In the genomic region with DNA sequence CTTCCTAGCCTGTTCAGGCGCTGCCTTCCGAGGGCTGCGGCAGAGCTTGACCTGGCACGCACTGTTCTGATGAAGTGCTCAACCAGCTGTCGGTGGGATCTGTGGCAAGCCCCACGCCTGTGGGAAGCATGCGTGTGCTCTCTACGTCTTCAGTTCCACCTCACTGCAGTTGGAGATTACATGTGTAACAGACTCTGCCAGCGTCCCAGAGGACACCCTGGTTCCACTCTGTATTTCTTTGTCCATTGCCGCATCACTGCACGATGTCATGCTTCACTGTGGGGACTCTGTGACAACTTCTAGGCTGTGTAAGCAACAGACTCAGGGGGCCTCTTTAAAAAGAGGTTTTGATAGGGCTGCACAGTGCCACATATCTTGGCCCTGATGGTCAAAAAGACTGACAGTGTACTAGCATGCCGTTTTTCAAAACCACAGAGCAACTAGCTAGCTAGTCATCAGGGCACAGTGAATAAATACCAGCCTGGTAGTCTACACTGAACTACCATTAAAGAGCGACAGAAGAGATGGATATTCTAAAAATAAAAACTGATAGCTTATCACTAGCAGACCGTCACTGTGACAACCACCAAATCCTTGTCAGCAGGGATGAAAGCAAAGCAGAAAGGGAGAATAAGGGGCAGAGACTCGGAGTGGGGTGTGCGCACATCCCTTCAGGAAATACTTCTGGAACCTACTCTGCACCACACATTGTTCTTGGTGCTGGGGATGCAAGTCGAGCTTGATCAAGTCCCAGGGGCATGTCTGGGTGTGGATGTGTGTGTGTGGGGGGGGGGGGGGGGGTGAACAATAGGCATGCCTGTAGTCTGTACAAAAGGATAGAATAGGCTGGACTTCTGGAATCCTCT, we compare ENCODE assay signal across 9 mouse cellular contexts. TPM values are rescaled to one million over a fixed set of nuclear protein-coding genes. Genes with fewer than 3 reads are reported as not detected.
A peak's percentile ranks its signal among the peaks of the same experiment; 100 is the strongest.
DNase-seq lines count a peak whose midpoint lies in the region.
"Had no signal": no experiment of that assay in that cellular context is flagged by ENCODE, and none has a peak within 500 bp of the region (broad histone marks: within the 10 kb centered on the region; RNA-seq: fewer than 3 reads in every experiment).

No protein-coding gene starts in this region.

- peak overlapping the region; percentile 25; the same call in 1 of the 2 replicates for H3K4me3 ChIP-seq in heart, embryonic 10.5 days
- no peak overlapping the region for H3K4me3 ChIP-seq in hindbrain, embryonic 10.5 days

- DNase-seq in heart, embryonic 10.5 days (ENCODE audit: low spot score), result no peak
- DNase-seq in heart, adult 18-20 months, result no peak
- DNase-seq in Muller cell, postnatal 12 days (ENCODE audit: inconsistent ontology term), result peak; percentile 21
- DNase-seq in hindbrain, embryonic 10.5 days (ENCODE audit: low spot score), result no peak
- peak; percentile 30 for DNase-seq in mesoderm, embryonic 11.5 days (ENCODE audit: low read depth, low spot score)
- DNase-seq in right cerebral cortex, postnatal 10 days (ENCODE audit: low spot score in 2 of 2), result no peak
- DNase-seq in layer of hippocampus, adult 8-10 months (ENCODE audit: low spot score in 2 of 2), result no peak
- no peak for DNase-seq in thymus, postnatal 14 days
- DNase-seq: cerebellum, postnatal 36 days had no signal

- peak overlapping the region; percentile 84 for H3K27ac ChIP-seq in heart, embryonic 10.5 days
- peak overlapping the region; percentile 81 for H3K27ac ChIP-seq in hindbrain, embryonic 10.5 days

- no peaks in the 10 kb centered on the region for H3K27me3 ChIP-seq in heart, embryonic 10.5 days (ENCODE audit: insufficient read depth, poor library complexity, severe bottlenecking)
- no peaks in the 10 kb centered on the region for H3K27me3 ChIP-seq in hindbrain, embryonic 10.5 days (ENCODE audit: insufficient read depth, poor library complexity, severe bottlenecking)

- peaks cover 26% of the 10 kb centered on the region for H3K36me3 ChIP-seq in heart, embryonic 10.5 days
- H3K36me3 ChIP-seq in hindbrain, embryonic 10.5 days, result peaks cover 75% of the 10 kb centered on the region

- H3K9me3 ChIP-seq in heart, embryonic 10.5 days, result no peaks in the 10 kb centered on the region
- 0 out of 2 replicates have a peak, but pooled peaks cover 4% of the 10 kb centered on the region for H3K9me3 ChIP-seq in hindbrain, embryonic 10.5 days

- WGBS in heart, embryonic 10.5 days, result 45% methylated on average over 17 of the region's 17 CpGs
- WGBS in hindbrain, embryonic 10.5 days, result 63% methylated on average over 17 of the region's 17 CpGs

- peaks cover 37% of the 10 kb centered on the region for H3K4me1 ChIP-seq in heart, embryonic 10.5 days
- H3K4me1 ChIP-seq in hindbrain, embryonic 10.5 days (replicated peaks), result peaks cover 40% of the 10 kb centered on the region

RNA-seq across cellular contexts. Expression of gene Katnal1, which starts 20.7 kb away (rescaled TPM):
- polyA plus RNA-seq in heart, embryonic 10.5 days (2016; fragmentation: Nextera tagmentation; extraction: Ambion mirVana), result 17.5 and 19.5 TPM in 2 replicates
- total RNA-seq in heart, adult 18-20 months (2021), result 10 to 100 TPM; 10.7 to 10.8 TPM
- polyA plus RNA-seq in hindbrain, embryonic 10.5 days (2016; fragmentation: Nextera tagmentation; extraction: Ambion mirVana), result 22.4 and 23.6 TPM in 2 replicates
- total RNA-seq in layer of hippocampus, adult 8-10 months (2022), result 10 to 100 TPM; 55.4 to 73.6 (median 64.1) TPM

Comparison
In these comparisons a context has a peak if more than half of its experiments do, and no peak if none do; other contexts are left out.
1. DNase-seq: peak in Muller cell, postnatal 12 days (single experiment) and mesoderm, embryonic 11.5 days (single experiment); none in heart, embryonic 10.5 days (single experiment), heart, adult 18-20 months (0 of 2), hindbrain, embryonic 10.5 days (single experiment), right cerebral cortex, postnatal 10 days (0 of 2), layer of hippocampus, adult 8-10 months (0 of 2) and thymus, postnatal 14 days (single experiment).
2. RNA of gene Katnal1, which starts 20.7 kb away (total RNA-seq): 55.4 to 73.6 TPM in layer of hippocampus, adult 8-10 months; 10.7 to 10.8 TPM in heart, adult 18-20 months; every median in the first group is over 4 times any median in the second.